Mouse (Mus musculus) MEL (cell line): ENCODE results near the gene Aebp1. TPM values are rescaled to one million over a fixed set of nuclear protein-coding genes. Genes with fewer than 3 reads are reported as not detected.
"Not testable (repeated sequence)": the region's sequence is repeated elsewhere in the genome, so short reads cannot be mapped to it uniquely, and the experiment has no call there.

Source experiments
- DNase-seq: peaks from one replicate; pipeline ENCODE4 v3.0.0; 2011; ENCODE audit warnings: low read depth, low spot score
- H3K27ac ChIP-seq: 2 replicates; pipeline ENCODE4 v1.5.1; 2012; ENCODE audit warnings: low read depth, mild to moderate bottlenecking, control low read depth, low read length, moderate library complexity; ENCODE audit not compliant: control insufficient read depth
- H3K27me3 ChIP-seq, 2 experiments: fragments of 150-350 bp in 1 of 2; sonication (generic) in 1 of 2; 2 replicates each; pipeline ENCODE4 v1.6.1; 2012; ENCODE audit warnings: low read length in 2 of 2, mild to moderate bottlenecking in 2 of 2, improper control_type of control experiment in 1 of 2, moderate library complexity in 1 of 2; ENCODE audit not compliant: insufficient read depth in 2 of 2, control insufficient read depth in 1 of 2
- H3K36me3 ChIP-seq, 2 experiments: 2 replicates each; pipeline ENCODE4 v1.6.1; 2012 to 2014; ENCODE audit warnings: low read length in 2 of 2, improper control_type of control experiment in 1 of 2, inconsistent platforms in 1 of 2, mild to moderate bottlenecking in 1 of 2; ENCODE audit not compliant: insufficient read depth in 2 of 2, control insufficient read depth in 1 of 2
- H3K4me1 ChIP-seq, 2 experiments: fragments of 150-350 bp in 1 of 2; sonication (generic) in 1 of 2; 2 replicates each; pipeline ENCODE4 v1.6.1; 2012; ENCODE audit warnings: low read length in 2 of 2, improper control_type of control experiment in 1 of 2, mild to moderate bottlenecking in 1 of 2; ENCODE audit not compliant: insufficient read depth in 2 of 2, control insufficient read depth in 1 of 2
- H3K4me3 ChIP-seq, 2 experiments: fragments of 150-350 bp in 1 of 2; sonication (generic) in 1 of 2; 2 replicates each; pipeline ENCODE4 v1.5.1; 2012; ENCODE audit warnings: low read depth in 2 of 2, low read length in 2 of 2, mild to moderate bottlenecking in 2 of 2, moderate library complexity in 2 of 2, control low read depth in 1 of 2, improper control_type of control experiment in 1 of 2; ENCODE audit not compliant: control insufficient read depth in 1 of 2, insufficient read depth in 1 of 2
- H3K79me2 ChIP-seq: 2 replicates; pipeline ENCODE4 v1.6.1; 2012; ENCODE audit warnings: mild to moderate bottlenecking, low read length, moderate library complexity; ENCODE audit not compliant: control insufficient read depth, poor library complexity, insufficient read depth
- H3K9ac ChIP-seq: 2 replicates; pipeline ENCODE4 v1.6.1; 2012; ENCODE audit warnings: low read depth, mild to moderate bottlenecking, control low read depth, low read length, moderate library complexity; ENCODE audit not compliant: control insufficient read depth, poor library complexity, severe bottlenecking
- H3K9me3 ChIP-seq: fragments of 150-350 bp; sonication (generic); replicated peaks from 2 replicates; pipeline ENCODE4 v1.6.1; 2012; ENCODE audit warnings: mild to moderate bottlenecking, low read length, improper control_type of control experiment, moderate library complexity; ENCODE audit not compliant: insufficient read depth
- CHD1 ChIP-seq: IDR thresholded peaks from 2 replicates; pipeline ENCODE4 v1.6.1; 2012; ENCODE audit warnings: low read depth, mild to moderate bottlenecking, inconsistent platforms, low read length, improper control_type of control experiment
- CHD2 ChIP-seq: IDR thresholded peaks from 2 replicates; pipeline ENCODE4 v1.6.1; 2011; ENCODE audit warnings: low read length, improper control_type of control experiment
- GATA1 ChIP-seq: IDR thresholded peaks from 2 replicates; pipeline ENCODE4 v1.6.1; 2011; ENCODE audit warnings: low read depth, low read length, improper control_type of control experiment
- MAFK ChIP-seq: IDR thresholded peaks from 2 replicates; pipeline ENCODE4 v1.6.1; 2011; ENCODE audit warnings: low read depth, mild to moderate bottlenecking, low read length, improper control_type of control experiment, borderline replicate concordance
- MYB ChIP-seq: IDR thresholded peaks from 2 replicates; pipeline ENCODE4 v1.6.1; 2011; ENCODE audit warnings: mild to moderate bottlenecking, low read depth, low read length, improper control_type of control experiment
- NRF1 ChIP-seq: IDR thresholded peaks from 2 replicates; pipeline ENCODE4 v1.6.1; 2014; ENCODE audit warnings: low read depth, mild to moderate bottlenecking, inconsistent platforms, low read length, improper control_type of control experiment, moderate library complexity; ENCODE audit not compliant: poor library complexity, insufficient read depth, severe bottlenecking
- POLR2AphosphoS5 ChIP-seq: IDR thresholded peaks from 2 replicates; pipeline ENCODE4 v1.6.1; 2012; ENCODE audit warnings: low read depth, borderline replicate concordance, mild to moderate bottlenecking, inconsistent platforms, low read length, moderate library complexity, mixed read lengths
- SMC3 ChIP-seq: IDR thresholded peaks from 2 replicates; pipeline ENCODE4 v1.6.1; 2011; ENCODE audit warnings: low read depth, low read length, improper control_type of control experiment
- TBP ChIP-seq: IDR thresholded peaks from 2 replicates; pipeline ENCODE4 v1.8.0; 2011; ENCODE audit warnings: low read depth, low read length, improper control_type of control experiment
- TCF12 ChIP-seq: IDR thresholded peaks from 2 replicates; pipeline ENCODE4 v1.6.1; 2014; ENCODE audit warnings: low read depth, mild to moderate bottlenecking, inconsistent platforms, low read length, improper control_type of control experiment, moderate library complexity
- USF1 ChIP-seq: IDR thresholded peaks from 2 replicates; pipeline ENCODE4 v1.6.1; 2014; ENCODE audit warnings: low read depth, mild to moderate bottlenecking, inconsistent platforms, low read length, improper control_type of control experiment, moderate library complexity
- polyA plus RNA-seq, 2 experiments: library from polyadenylated mRNA; stranded (reverse) in 1 of 2; unstranded in 1 of 2; fragments of >175 nt in 1 of 2; fragments of >200 nt in 1 of 2; gene quantifications; 2 replicates each; pipeline versions ENCODE4 v1.2.1 to v1.2.4; 2012; ENCODE audit warnings: low replicate concordance in 2 of 2, low read depth in 1 of 2; ENCODE audit not compliant: insufficient read length in 2 of 2, insufficient read depth in 1 of 2, missing spikeins in 1 of 2
- total RNA-seq: library from RNA; depleted of rRNA; stranded (reverse); fragments of 300-350 nt; gene quantifications from 2 replicates; pipeline ENCODE4 v1.2.3, GENCODE M21; 2012

Aebp1 gene
- total and polyA plus RNA-seq, 3 experiments, result 0.10 TPM; not detected in 2

- H3K27ac ChIP-seq, H3K9ac ChIP-seq, H3K36me3 ChIP-seq, H3K4me1 ChIP-seq, H3K9me3 ChIP-seq, H3K27me3 ChIP-seq, H3K79me2 ChIP-seq, DNase-seq, H3K4me3 ChIP-seq: not testable (repeated sequence)
- TF ChIP-seq TBP, result peak; percentile 88
These were observed 26.8 kb downstream of the Aebp1 start for GRCm38 (mm10) chr11:5888563-5888962.

DNA sequence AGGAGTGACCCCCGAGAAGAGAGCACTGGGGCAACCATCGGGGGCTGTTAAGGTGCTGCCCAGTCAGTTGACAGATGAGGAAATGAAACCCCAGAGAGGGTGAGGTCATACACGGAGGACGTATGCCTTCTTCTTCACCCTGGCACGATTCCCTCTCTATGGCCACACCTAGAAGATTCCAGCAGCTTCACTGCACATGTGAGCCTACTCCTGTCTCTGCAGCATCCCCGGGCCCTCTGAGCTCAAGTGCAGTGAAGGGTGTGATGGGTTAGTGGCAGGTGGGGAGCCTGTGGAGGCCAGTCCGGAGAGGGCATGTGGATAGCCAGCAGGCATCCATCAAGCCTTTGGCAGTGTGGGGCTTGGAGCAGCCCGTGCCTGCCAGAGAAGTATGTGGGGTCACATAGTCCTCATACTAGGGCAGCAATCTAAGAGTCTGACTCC is 30.4 kb downstream of the Aebp1 start:
- Histone ChIP-seq H3K27ac (no peak overlapping the region), H3K9me3 (no peaks in the 10 kb centered on the region)

GRCm38 (mm10) chr11:5892810-5893368 is 31.1 kb downstream of the Aebp1 start:
- no peaks in the 10 kb centered on the region; a peak in 1 of 4 replicates for H3K36me3 ChIP-seq
- no peak overlapping the region for H3K4me3 ChIP-seq
- H3K27me3 ChIP-seq, result no peaks in the 10 kb centered on the region; a peak in 1 of 4 replicates
- H3K79me2 ChIP-seq, result no peaks in the 10 kb centered on the region
- no peak overlapping the region for H3K27ac ChIP-seq
- TF ChIP-seq CHD1, result no peak
- TF ChIP-seq GATA1, result peak; percentile 42; the same call in 1 of the 2 replicates
- H3K4me1 ChIP-seq, result no peaks in the 10 kb centered on the region; a peak in 1 of 4 replicates
- H3K9ac ChIP-seq, result no peak overlapping the region
- H3K9me3 ChIP-seq, result no peaks in the 10 kb centered on the region
- DNase-seq, result peak; percentile 41

More for the DNA sequence above, 30.4 kb downstream of the Aebp1 start:
- TF ChIP-seq USF1, result no peak
- TF ChIP-seq MYB, result no peak
- TF ChIP-seq MAFK, result no peak
- no peak for TF ChIP-seq POLR2AphosphoS5
- no peak for TF ChIP-seq NRF1
- no peak for TF ChIP-seq CHD2
- no peak for TF ChIP-seq TBP
- TF ChIP-seq TCF12, result no peak
- TF ChIP-seq SMC3, result no peak
- no peak overlapping the region for H3K4me3 ChIP-seq
- no peaks in the 10 kb centered on the region; a peak in 1 of 4 replicates for H3K27me3 ChIP-seq
- no peaks in the 10 kb centered on the region; a peak in 1 of 4 replicates for H3K4me1 ChIP-seq
- no peak for DNase-seq
- H3K36me3 ChIP-seq, result no peaks in the 10 kb centered on the region; a peak in 1 of 4 replicates
- no peaks in the 10 kb centered on the region for H3K79me2 ChIP-seq
- no peak overlapping the region for H3K9ac ChIP-seq
